Mouse (Mus musculus): ENCODE results near the gene Zbtb16. TPM values are rescaled to one million over a fixed set of nuclear protein-coding genes. Genes with fewer than 3 reads are reported as not detected.

The Zbtb16 gene
- polyA plus RNA-seq, 1 experiment: 3.0 TPM

- no peak overlapping the region for H3K27ac ChIP-seq (ENCODE audit: insufficient read depth, low read depth, low read length)
Measured at GRCm38 (mm10) chr9:48710355-48711295, 125.4 kb downstream of the Zbtb16 start.

DNA sequence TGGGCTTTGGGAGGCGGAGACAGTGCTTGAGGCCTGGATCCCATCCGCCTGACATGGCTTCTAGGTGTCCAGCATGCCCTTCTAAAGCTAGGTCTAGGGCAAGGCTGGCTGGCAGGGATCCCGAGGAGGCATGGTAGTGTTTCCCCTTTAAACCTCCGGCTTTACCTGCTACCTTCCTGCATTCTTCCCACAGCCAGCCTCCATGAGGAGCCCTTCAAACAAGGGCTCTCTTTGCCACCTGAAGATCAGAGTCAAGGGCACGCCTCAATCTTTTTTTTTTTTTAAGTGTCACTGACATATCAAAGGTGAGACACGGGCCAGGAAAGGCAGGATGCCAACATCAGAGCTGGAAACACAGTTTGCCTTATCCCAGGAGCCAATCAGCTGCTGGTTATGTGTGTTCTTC, 128.2 kb downstream of the Zbtb16 start:
- Histone ChIP-seq H3K36me3 (ENCODE audit: control insufficient read depth, insufficient read depth, low read length) (no peaks in the 10 kb centered on the region), H3K4me1 (ENCODE audit: control insufficient read depth, insufficient read depth, low read length) (peaks cover 9% of the 10 kb centered on the region; the same call in 1 of the 2 replicates), H3K4me3 (ENCODE audit: insufficient read depth, low read depth, low read length) (no peak overlapping the region), H3K27me3 (replicated peaks; ENCODE audit: control insufficient read depth, insufficient read depth, low read length) (no peaks in the 10 kb centered on the region), H3K27ac (ENCODE audit: insufficient read depth, low read depth, low read length) (peak overlapping the region; percentile 48)
- 61% methylated on average over 6 of the region's 6 CpGs for WGBS
- TF ChIP-seq CTCF (conservative IDR thresholded peaks at IDR 0.05; ENCODE audit: insufficient read depth, insufficient read length, low read depth, low read length): no peak
- TF ChIP-seq POLR2A (IDR thresholded peaks at IDR 0.05; ENCODE audit: low read depth, low read length): no peak
- DNase-seq: peak; percentile 54

More at GRCm38 (mm10) chr9:48710355-48711295, 125.4 kb downstream of the Zbtb16 start:
- no peaks in the 10 kb centered on the region for H3K27me3 ChIP-seq (replicated peaks; ENCODE audit: control insufficient read depth, insufficient read depth, low read length)
- DNase-seq: no peak
- no peaks in the 10 kb centered on the region; the same call in 1 of the 2 replicates for H3K36me3 ChIP-seq (ENCODE audit: control insufficient read depth, insufficient read depth, low read length)
- TF ChIP-seq POLR2A (IDR thresholded peaks at IDR 0.05; ENCODE audit: low read depth, low read length) (no peak), CTCF (conservative IDR thresholded peaks at IDR 0.05; ENCODE audit: insufficient read depth, insufficient read length, low read depth, low read length) (no peak)
- 53% methylated on average over 17 of the region's 17 CpGs for WGBS
- H3K4me1 ChIP-seq (ENCODE audit: control insufficient read depth, insufficient read depth, low read length): peaks cover 7% of the 10 kb centered on the region; the same call in 1 of the 2 replicates
- H3K4me3 ChIP-seq (ENCODE audit: insufficient read depth, low read depth, low read length): no peak overlapping the region

DNA sequence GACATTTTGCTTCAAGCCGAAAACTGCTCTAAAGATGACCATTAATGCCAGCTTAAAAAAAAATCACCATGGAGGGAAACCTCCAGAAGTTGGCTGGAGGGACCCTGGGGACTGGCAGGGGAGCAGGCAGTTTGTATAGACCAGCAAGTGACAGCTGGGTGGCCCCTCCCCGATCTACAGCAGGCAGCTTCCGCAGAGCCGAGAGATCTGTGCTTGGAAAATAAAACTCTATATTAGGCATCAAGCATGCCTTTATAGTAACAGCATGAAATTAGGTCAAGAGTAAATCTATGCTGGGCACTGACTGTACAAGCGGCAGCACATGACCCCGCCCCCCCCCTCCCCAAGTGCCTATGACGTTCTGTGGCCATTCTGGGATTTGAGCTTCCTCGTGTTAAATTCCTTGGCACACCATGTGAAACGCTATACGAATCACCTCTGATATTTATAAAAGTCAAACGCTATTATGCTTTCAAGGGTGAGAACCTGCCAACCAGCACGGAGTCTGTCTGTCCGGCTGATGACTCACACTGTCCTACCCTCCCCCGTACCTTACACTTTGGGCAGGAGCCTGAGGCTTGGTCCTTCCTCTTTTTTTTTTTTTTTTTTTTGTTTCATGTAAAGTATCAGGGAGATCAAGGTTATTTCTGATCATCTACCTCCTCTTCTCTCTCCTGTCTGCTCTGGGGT, 128.7 kb downstream of the Zbtb16 start:
- H3K4me3 ChIP-seq (ENCODE audit: insufficient read depth, low read depth, low read length): no peak overlapping the region
- H3K27ac ChIP-seq (ENCODE audit: insufficient read depth, low read depth, low read length): peak overlapping the region; percentile 48
- DNase-seq: peak; percentile 27
- H3K27me3 ChIP-seq (replicated peaks; ENCODE audit: control insufficient read depth, insufficient read depth, low read length): no peaks in the 10 kb centered on the region
- no peaks in the 10 kb centered on the region for H3K36me3 ChIP-seq (ENCODE audit: control insufficient read depth, insufficient read depth, low read length)
- peaks cover 9% of the 10 kb centered on the region; the same call in 1 of the 2 replicates for H3K4me1 ChIP-seq (ENCODE audit: control insufficient read depth, insufficient read depth, low read length)
- 31% methylated on average over 14 of the region's 14 CpGs for WGBS
- no peak for TF ChIP-seq POLR2A (IDR thresholded peaks at IDR 0.05; ENCODE audit: low read depth, low read length)
- no peak for TF ChIP-seq CTCF (conservative IDR thresholded peaks at IDR 0.05; ENCODE audit: insufficient read depth, insufficient read length, low read depth, low read length)

DNA sequence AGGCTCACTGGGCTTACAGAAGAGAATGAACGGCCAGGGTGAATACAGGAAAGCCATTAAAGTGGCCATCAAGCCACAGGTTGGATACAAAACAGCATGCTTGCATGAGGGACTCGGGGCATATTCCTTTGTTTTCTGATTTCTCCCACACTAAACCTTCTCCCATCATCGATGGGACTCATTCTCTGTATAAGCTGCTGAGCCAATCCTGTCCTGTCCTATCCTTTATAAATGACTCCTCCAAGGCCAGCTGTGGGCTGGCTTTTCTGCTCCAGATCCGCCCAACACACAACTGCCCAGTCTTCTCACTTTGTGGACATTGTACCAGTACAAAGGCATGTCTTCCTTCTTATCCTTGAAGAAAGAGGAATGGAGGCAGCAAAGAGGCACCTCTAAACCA, 134.7 kb downstream of the Zbtb16 start:
- no peaks in the 10 kb centered on the region for H3K36me3 ChIP-seq (ENCODE audit: control insufficient read depth, insufficient read depth, low read length)
- DNase-seq: no peak
- 76% methylated on average over 4 of the region's 4 CpGs for WGBS

GRCm38 (mm10) chr9:48700871-48701270, 135.2 kb downstream of the Zbtb16 start:
- no peak for TF ChIP-seq CTCF (conservative IDR thresholded peaks at IDR 0.05; ENCODE audit: insufficient read depth, insufficient read length, low read depth, low read length)
- no peak for TF ChIP-seq POLR2A (IDR thresholded peaks at IDR 0.05; ENCODE audit: low read depth, low read length)
- H3K27ac ChIP-seq (ENCODE audit: insufficient read depth, low read depth, low read length): no peak overlapping the region
- H3K27me3 ChIP-seq (replicated peaks; ENCODE audit: control insufficient read depth, insufficient read depth, low read length): no peaks in the 10 kb centered on the region
- 59% methylated on average over 8 of the region's 8 CpGs for WGBS
- no peaks in the 10 kb centered on the region for H3K36me3 ChIP-seq (ENCODE audit: control insufficient read depth, insufficient read depth, low read length)
- no peak overlapping the region for H3K4me3 ChIP-seq (ENCODE audit: insufficient read depth, low read depth, low read length)
- H3K4me1 ChIP-seq (ENCODE audit: control insufficient read depth, insufficient read depth, low read length): 0 out of 2 replicates have a peak, but pooled peaks cover 2% of the 10 kb centered on the region
- no peak for DNase-seq

More for the DNA sequence above, 134.7 kb downstream of the Zbtb16 start:
- TF ChIP-seq POLR2A (IDR thresholded peaks at IDR 0.05; ENCODE audit: low read depth, low read length): no peak
- no peak for TF ChIP-seq CTCF (conservative IDR thresholded peaks at IDR 0.05; ENCODE audit: insufficient read depth, insufficient read length, low read depth, low read length)
- Histone ChIP-seq H3K27ac (ENCODE audit: insufficient read depth, low read depth, low read length) (no peak overlapping the region), H3K4me3 (ENCODE audit: insufficient read depth, low read depth, low read length) (no peak overlapping the region), H3K27me3 (replicated peaks; ENCODE audit: control insufficient read depth, insufficient read depth, low read length) (no peaks in the 10 kb centered on the region), H3K4me1 (ENCODE audit: control insufficient read depth, insufficient read depth, low read length) (0 out of 2 replicates have a peak, but pooled peaks cover 2% of the 10 kb centered on the region)

GRCm38 (mm10) chr9:48697470-48697815, 138.6 kb downstream of the Zbtb16 start:
- Histone ChIP-seq H3K27ac (ENCODE audit: insufficient read depth, low read depth, low read length) (no peak overlapping the region), H3K36me3 (ENCODE audit: control insufficient read depth, insufficient read depth, low read length) (no peaks in the 10 kb centered on the region), H3K27me3 (replicated peaks; ENCODE audit: control insufficient read depth, insufficient read depth, low read length) (no peaks in the 10 kb centered on the region), H3K4me3 (ENCODE audit: insufficient read depth, low read depth, low read length) (no peak overlapping the region), H3K4me1 (ENCODE audit: control insufficient read depth, insufficient read depth, low read length) (peaks cover 10% of the 10 kb centered on the region)
- WGBS: 81% methylated on average over 2 of the region's 2 CpGs
- no peak for DNase-seq
- TF ChIP-seq POLR2A (IDR thresholded peaks at IDR 0.05; ENCODE audit: low read depth, low read length) (no peak), CTCF (conservative IDR thresholded peaks at IDR 0.05; ENCODE audit: insufficient read depth, insufficient read length, low read depth, low read length) (no peak)

All from kidney, adult 2 months (tissue).